Mouse (Mus musculus) gastrocnemius, postnatal 14 days (tissue): ENCODE results near the gene Olfr1022. TPM values are rescaled to one million over a fixed set of nuclear protein-coding genes. Genes with fewer than 3 reads are reported as not detected.

Experiments
- DNase-seq: peaks from one replicate; pipeline ENCODE4 v3.0.0; 2021; ENCODE audit warnings: mixed read lengths
- intact Hi-C: fragments of 180-260 bp; cut with DNase I; formaldehyde crosslinking; loops from one replicate; pipeline ENCODE4 v1.15.1; 2025; ENCODE audit warnings: low total_unique reads
- long read RNA-seq, 2 experiments: library from polyadenylated mRNA; stranded (forward); transcript quantifications; one replicate each; pipeline ENCODE4 v2.0.0; 2021
- total RNA-seq, 2 experiments: library from RNA; stranded (reverse); gene quantifications; 2 replicates each; pipeline ENCODE4 v1.2.3; 2021

The Olfr1022 gene
- not detected for total RNA-seq
- long read RNA-seq, experiment 1, result 0 reads
- long read RNA-seq, experiment 2, result 0 reads

DNA sequence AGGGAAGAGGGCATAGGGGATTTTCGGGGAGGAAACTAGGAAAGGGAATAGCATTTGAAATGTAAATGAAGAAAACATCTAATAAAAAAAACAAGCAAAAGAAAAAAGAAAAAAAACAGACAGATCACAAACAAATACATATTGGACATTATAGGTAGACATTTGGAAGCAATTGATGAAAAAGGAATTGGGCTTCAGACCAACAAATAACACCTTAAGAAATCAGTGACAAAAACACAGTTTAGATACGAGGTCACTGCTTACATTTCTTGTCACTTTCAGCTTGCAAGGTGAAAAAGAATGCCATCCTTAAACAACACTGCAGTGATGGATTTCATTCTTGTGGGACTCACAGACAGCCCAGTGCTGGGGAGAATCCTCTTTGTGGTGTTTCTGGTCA lies at the start of gene Olfr1022:
Gene Olfr1022, plus strand, starts transcription at position 301 of the 400 bp plus-strand sequence.
- intact Hi-C loops, result no loop called here

GRCm38 (mm10) chr2:85845383-85845782 lies 23.0 kb upstream of the Olfr1022 start, which contains the start of gene Olfr1019:
Gene Olfr1019 (minus strand): TSS chr2:85845483.
- no peak for DNase-seq
- intact Hi-C loops, result no loop called here

More for the DNA sequence above, at the start of gene Olfr1022:
- DNase-seq, result no peak

GRCm38 (mm10) chr2:85846730-85847129 lies 21.7 kb upstream of the Olfr1022 start, which contains the start of gene Olfr1020:
Gene Olfr1020 (plus strand): TSS chr2:85847030.
- intact Hi-C loops, result no loop called here
- no peak for DNase-seq

GRCm38 (mm10) chr2:85885340-85885739 lies 16.9 kb downstream of the Olfr1022 start, which contains the start of gene Olfr1023:
Gene Olfr1023 (plus strand): TSS chr2:85885640.
- intact Hi-C loops, result no loop called here
- no peak for DNase-seq

DNA sequence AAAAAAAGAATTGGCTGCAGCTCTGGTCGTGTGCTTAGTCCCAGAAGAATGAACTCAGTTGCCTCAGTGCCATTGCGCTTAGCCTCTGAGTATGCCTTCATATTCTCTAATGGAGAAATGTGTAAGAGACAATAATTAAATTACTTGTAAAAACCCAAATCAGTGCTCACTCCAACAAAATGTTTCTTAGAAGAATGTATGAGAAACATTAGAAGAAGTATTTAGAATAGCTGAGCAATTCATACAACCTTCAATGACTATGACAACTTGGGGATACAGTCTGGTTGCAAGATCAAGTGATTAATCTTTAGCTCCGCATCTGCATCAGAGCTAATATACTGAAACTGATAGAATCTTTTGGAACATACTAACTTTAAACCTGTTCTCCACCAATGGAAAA lies 36.6 kb downstream of the Olfr1022 start, which contains the start of gene Olfr1024:
Gene Olfr1024, minus strand, starts transcription at position 101 of the 400 bp plus-strand sequence.
- no peak for DNase-seq
- intact Hi-C loops, result no loop called here

DNA sequence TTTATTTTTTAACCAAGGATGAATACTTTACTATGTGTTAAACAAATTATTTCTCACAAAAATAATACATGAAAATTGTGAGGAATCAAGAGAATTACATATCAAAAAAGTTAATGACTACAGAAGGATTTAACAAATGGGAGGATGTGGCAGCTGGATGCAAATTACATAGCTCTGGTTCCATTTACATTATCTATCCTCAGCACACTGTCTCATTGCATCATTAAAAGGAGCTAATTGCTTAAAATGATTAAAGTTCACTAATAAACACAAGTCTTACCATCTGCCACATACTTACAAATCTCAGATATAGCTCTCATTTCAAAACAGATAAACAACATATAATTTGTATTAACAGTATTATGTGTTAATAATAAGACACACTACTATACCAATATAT lies 44.8 kb downstream of the Olfr1022 start:
- no peak for DNase-seq
- intact Hi-C loops, result no loop called here

DNA sequence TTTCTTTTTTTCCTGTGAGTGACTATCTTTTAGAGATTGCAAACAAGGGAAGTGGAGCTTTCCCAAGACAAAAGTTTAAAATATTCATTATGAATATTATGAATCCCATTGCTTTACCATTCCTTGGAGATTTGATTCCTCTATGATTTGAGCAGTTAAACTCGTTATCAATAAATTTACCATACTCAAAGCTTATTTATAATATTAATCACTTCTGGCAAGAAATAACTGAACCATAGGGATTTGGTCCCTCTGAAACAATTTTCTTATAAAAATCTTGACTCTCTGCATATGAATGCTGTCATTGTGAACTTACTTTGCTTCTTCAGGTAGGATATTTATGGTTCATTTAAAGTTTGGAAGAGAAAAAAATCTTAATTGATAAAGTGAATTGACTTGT lies 46.5 kb downstream of the Olfr1022 start, which contains the start of gene Olfr1025-ps1:
Gene Olfr1025-ps1, plus strand, starts transcription at position 301 of the 400 bp plus-strand sequence.
- no peak for DNase-seq
- intact Hi-C loops, result no loop called here

Other genes starting within 250 kb of the Olfr1022 start
- not detected for gene Olfr1002, start 217.9 kb upstream of the Olfr1022 start, total RNA-seq
- gene Olfr154, start 204.1 kb upstream of the Olfr1022 start, total RNA-seq, result not detected
- not detected for gene Olfr1006, start 189.8 kb upstream of the Olfr1022 start, total RNA-seq
- gene Olfr1008, start 179.2 kb upstream of the Olfr1022 start, total RNA-seq, result not detected
- gene Olfr1009, start 153.2 kb upstream of the Olfr1022 start, total RNA-seq, result not detected
- gene Olfr1012, start 105.8 kb upstream of the Olfr1022 start, total RNA-seq, result not detected
- not detected for gene Olfr1013, start 101.5 kb upstream of the Olfr1022 start, total RNA-seq
- gene Olfr1014, start 95.9 kb upstream of the Olfr1022 start, total RNA-seq, result not detected
- not detected for gene Olfr1015, start 86.6 kb upstream of the Olfr1022 start, total RNA-seq
- not detected for gene Olfr1016, start 66.0 kb upstream of the Olfr1022 start, total RNA-seq
- not detected for gene Olfr1018, start 50.1 kb upstream of the Olfr1022 start, total RNA-seq
- gene Olfr1019, start 23.1 kb upstream of the Olfr1022 start, total RNA-seq, result not detected
- not detected for gene Olfr1020, start 21.6 kb upstream of the Olfr1022 start, total RNA-seq
- not detected for gene Olfr1023, start 17.0 kb downstream of the Olfr1022 start, total RNA-seq
- gene Olfr1024, start 36.5 kb downstream of the Olfr1022 start, total RNA-seq, result not detected
- gene Olfr1025-ps1, start 46.6 kb downstream of the Olfr1022 start, total RNA-seq, result not detected
- not detected for gene Olfr1026, start 53.0 kb downstream of the Olfr1022 start, total RNA-seq
- not detected for gene Olfr1028, start 81.8 kb downstream of the Olfr1022 start, total RNA-seq
- gene Olfr1029, start 105.3 kb downstream of the Olfr1022 start, total RNA-seq, result not detected
- gene Olfr1030, start 110.7 kb downstream of the Olfr1022 start, total RNA-seq, result not detected
- not detected for gene Olfr1031, start 121.7 kb downstream of the Olfr1022 start, total RNA-seq
- gene Olfr1032, start 136.9 kb downstream of the Olfr1022 start, total RNA-seq, result not detected
- under 1 TPM in 1 of 2 experiments, not detected in 1; 0.64 TPM for gene Olfr1033, start 152.0 kb downstream of the Olfr1022 start, total RNA-seq
- not detected for gene Olfr1034, start 177.3 kb downstream of the Olfr1022 start, total RNA-seq
- not detected for gene Olfr1036, start 205.4 kb downstream of the Olfr1022 start, total RNA-seq
- not detected for gene Olfr1037, start 218.8 kb downstream of the Olfr1022 start, total RNA-seq